Mouse (Mus musculus) cortical plate, adult 2 months (tissue): ENCODE measurements around the gene Ptpn7.
"Not testable (repeated sequence)": the region's sequence is repeated elsewhere in the genome, so short reads cannot be mapped to it uniquely, and the experiment has no call there.

Source experiments
- CTCF ChIP-seq: fragments of 200-500 bp; IDR thresholded peaks from 2 replicates; pipeline ENCODE4 v1.5.1; 2011; ENCODE audit warnings: mild to moderate bottlenecking, control low read depth, low read length; ENCODE audit not compliant: insufficient read depth; ENCODE audit errors: extremely low read depth
- POLR2A ChIP-seq: fragments of 200-500 bp; IDR thresholded peaks from 2 replicates; pipeline ENCODE4 v1.6.1; 2011; ENCODE audit warnings: mild to moderate bottlenecking, low read length, control low read depth; ENCODE audit not compliant: insufficient read depth; ENCODE audit errors: extremely low read depth

DNA sequence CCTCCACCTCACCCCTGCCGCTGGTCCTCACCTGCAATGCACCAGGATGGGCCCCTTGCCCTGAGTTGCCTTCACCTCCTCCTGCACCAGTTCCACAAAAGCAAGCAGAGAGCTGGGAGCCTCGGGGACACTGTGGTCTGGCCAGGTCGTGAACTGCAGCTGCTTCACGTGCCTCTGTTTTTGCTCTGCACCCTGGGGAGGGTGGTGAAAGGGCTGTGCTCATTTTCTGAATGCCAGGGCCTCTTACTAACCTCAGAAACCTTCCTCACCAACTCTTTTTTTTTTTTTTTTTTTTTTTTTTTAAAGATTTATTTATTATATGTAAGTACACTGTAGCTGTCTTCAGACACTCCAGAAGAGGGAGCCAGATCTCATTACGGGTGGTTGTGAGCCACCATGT is 21.2 kb upstream of the Ptpn7 start:
- not testable (repeated sequence) for TF ChIP-seq CTCF, POLR2A
